Mouse (Mus musculus): ENCODE measurements around the gene Gm49673.
"Not testable (repeated sequence)": the region's sequence is repeated elsewhere in the genome, so short reads cannot be mapped to it uniquely, and the experiment has no call there.

The Gm49673 gene

GRCm38 (mm10) chr17:8039916-8040635, 107.5 kb downstream of the Gm49673 start:
- DNase-seq (ENCODE audit: low spot score) = not testable (repeated sequence)

GRCm38 (mm10) chr17:8036976-8037375, 110.6 kb downstream of the Gm49673 start:
- DNase-seq (ENCODE audit: low spot score) = not testable (repeated sequence)
